Mouse (Mus musculus): Measurements from ENCODE around the gene Mapk1. TPM values are rescaled to one million over a fixed set of nuclear protein-coding genes. Genes with fewer than 3 reads are reported as not detected.

Gene Mapk1
- 34.1 and 36.3 TPM in 2 replicates for polyA plus RNA-seq (2012)

DNA sequence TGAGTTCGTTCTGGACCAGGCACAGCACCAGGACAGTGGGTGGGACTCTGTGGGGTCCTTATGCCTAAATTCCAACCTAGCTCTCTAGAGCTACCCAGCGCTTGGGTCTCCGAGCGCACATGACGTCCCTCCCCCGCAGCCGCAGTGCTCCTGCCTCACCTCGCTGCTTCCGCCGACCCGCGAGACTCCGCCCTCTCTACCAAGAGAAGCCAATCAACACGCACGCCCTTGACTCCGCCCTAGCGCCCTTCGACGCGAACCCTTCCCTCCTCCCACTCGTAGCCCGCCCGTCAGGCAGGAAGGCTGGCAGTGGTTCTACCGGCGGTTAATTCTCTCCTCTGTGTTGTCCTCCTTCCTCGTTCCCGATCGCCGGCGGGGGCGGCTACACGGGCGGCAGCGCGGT, at the start of gene Mapk1:
Mapk1 (plus strand) TSS at position 252 of the 403 bp plus-strand sequence.

DNA sequence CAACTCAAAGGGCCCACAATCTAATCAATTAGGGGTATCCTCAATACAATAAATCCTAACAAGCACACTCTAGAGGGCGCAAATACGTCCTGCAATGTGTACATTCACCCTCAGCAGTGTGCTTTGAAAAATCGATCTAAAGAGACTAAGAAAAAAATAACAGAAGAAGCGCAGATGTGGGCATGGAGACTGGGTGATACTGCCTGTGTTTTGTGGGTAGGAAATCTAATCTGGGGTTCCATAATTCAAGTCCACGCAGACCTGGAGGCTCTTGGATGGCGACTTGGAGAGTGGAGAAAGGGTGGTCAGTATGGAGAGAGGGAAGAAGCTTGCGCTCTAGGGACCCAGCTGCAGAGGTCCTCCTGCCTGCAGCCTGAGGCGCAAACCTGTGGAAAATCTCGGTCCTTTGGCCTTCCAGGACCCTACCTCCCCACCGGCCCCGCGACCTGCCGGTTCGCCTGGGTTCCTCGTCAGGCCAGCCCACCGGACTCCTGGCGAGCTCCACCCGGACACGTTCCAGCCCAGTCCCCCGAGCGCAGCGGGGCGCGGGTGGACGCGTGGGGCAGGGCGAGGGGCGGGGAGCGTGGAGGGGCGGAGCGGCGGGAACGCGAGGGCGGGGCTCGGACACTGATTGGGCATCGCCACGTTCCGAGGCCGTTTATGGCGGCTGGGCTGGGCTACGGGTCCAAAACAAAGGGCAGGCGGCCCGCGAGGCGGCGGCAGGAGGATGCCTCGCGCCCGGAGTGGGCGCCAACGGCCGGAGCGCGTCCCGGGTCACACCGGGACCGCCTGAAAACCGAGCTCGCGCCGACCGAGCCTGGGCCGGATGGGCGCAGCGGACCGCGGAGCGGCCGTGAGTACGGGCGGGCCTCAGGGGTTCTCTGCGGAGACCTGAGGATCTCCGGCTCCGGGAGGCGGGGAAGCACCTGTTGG, 86.6 kb downstream of the Mapk1 start, which contains the start of gene Ypel1:
Ypel1 (plus strand) TSS at position 186 of the 933 bp plus-strand sequence.

Other genes with a start within 250 kb of the Mapk1 start
- gene Spag6l, start 153.9 kb upstream of the Mapk1 start, polyA plus RNA-seq (2012), result 0.40 and 0.77 TPM in 2 replicates
- 10.0 and 13.0 TPM in 2 replicates for gene Igll1, start 119.4 kb upstream of the Mapk1 start, polyA plus RNA-seq (2012)
- 54.7 and 56.9 TPM in 2 replicates for gene Top3b, start 112.6 kb upstream of the Mapk1 start, polyA plus RNA-seq (2012)
- gene Vpreb1, start 112.5 kb upstream of the Mapk1 start, polyA plus RNA-seq (2012), result 8.2 and 12.4 TPM in 2 replicates
- 9.1 and 11.4 TPM in 2 replicates for gene Ppm1f, start 86.9 kb upstream of the Mapk1 start, polyA plus RNA-seq (2012)
- 1.1 and 1.8 TPM in 2 replicates for gene Ypel1, start 86.3 kb downstream of the Mapk1 start, polyA plus RNA-seq (2012)
- 62.2 and 70.3 TPM in 2 replicates for gene Ppil2, start 127.9 kb downstream of the Mapk1 start, polyA plus RNA-seq (2012)
- gene 2610318N02Rik, start 141.8 kb downstream of the Mapk1 start, polyA plus RNA-seq (2012), result 17.4 and 21.5 TPM in 2 replicates
- gene Sdf2l1, start 149.0 kb downstream of the Mapk1 start, polyA plus RNA-seq (2012), result 372 and 512 TPM in 2 replicates
- 53.3 and 57.2 TPM in 2 replicates for gene Ydjc, start 161.2 kb downstream of the Mapk1 start, polyA plus RNA-seq (2012)
- gene Ccdc116, start 163.8 kb downstream of the Mapk1 start, polyA plus RNA-seq (2012), result 2.6 and 3.2 TPM in 2 replicates
- gene Ube2l3, start 219.3 kb downstream of the Mapk1 start, polyA plus RNA-seq (2012), result 80.5 and 87.5 TPM in 2 replicates
- 0.18 and 0.25 TPM in 2 replicates for gene Rimbp3, start 225.2 kb downstream of the Mapk1 start, polyA plus RNA-seq (2012)

Measured in megakaryocyte-erythroid progenitor cell, adult 5 weeks (primary cell).